Mouse (Mus musculus) right cerebral cortex, postnatal 14 days (tissue): ENCODE results near the gene Zscan2.

Experiments
- DNase-seq: peaks from one replicate; pipeline ENCODE4 v3.0.0; 2022

The Zscan2 gene

GRCm38 (mm10) chr7:80888595-80888994 lies 27.9 kb downstream of the Zscan2 start:
- DNase-seq, result no peak

DNA sequence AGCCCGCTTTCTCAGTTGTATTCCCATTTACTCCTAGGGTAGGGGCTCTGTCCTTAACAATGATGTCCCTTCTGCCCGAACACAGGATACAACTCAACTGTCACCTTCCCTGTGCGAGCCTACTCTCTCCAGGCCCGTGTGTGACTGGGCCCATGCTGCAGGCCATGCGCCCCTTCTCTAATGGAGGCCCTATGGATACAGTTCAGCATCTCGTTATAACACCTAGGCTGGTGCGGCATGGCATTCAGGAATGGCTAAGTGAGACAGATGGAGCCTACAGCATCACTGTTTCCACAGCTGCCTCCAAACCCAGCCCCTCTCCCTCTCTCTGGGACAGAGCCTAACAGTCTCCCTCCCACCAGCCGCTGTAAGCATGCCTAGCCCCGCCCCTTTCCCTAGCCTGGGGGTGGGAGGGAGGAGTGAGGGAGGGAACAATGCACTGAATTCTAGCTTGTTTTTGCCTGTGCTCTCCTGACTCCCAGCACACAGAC lies 28.3 kb downstream of the Zscan2 start:
- DNase-seq, result peak; percentile 53

- DNase-seq, result no peak
Measured at GRCm38 (mm10) chr7:80889841-80890241, 29.1 kb downstream of the Zscan2 start.

DNA sequence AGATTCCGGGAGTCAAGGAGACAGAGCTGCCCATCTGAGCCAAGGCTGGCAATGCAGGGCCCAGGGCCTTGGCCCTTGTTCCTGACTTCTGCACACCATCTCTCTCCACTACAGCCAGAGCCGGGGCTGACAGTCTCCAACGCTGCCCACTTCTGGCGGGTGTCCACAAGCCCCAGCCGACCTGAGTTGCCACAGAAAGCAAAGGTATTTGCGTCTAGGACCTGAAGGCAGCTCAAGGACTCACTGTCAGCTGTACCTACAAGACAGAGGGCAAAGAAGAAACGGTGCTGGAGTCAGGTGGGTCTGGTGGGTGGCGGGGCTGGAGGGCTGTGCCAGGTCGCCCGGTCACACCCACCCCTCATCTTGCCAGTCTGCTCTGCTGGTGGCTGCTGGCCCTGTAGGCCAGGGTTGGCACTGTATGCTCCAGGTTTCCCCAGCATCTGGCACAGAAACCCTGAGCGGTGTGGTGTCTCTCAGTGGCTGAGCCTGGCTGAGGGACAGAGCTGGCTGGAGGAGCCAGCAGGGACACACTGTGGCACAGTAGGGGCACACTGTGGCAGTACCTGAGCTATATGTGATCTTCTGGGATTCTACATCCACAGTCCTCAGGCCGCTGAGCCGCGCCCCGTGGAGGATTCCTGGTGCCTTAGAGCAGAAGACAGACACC lies 32.5 kb downstream of the Zscan2 start:
- DNase-seq, result no peak

- DNase-seq, result no peak
Measured at GRCm38 (mm10) chr7:80893753-80894129, 33.0 kb downstream of the Zscan2 start.

- DNase-seq, result no peak
Measured at GRCm38 (mm10) chr7:80894196-80894595, 33.5 kb downstream of the Zscan2 start.

- DNase-seq, result no peak
Measured at GRCm38 (mm10) chr7:80894815-80895519, 34.2 kb downstream of the Zscan2 start.

GRCm38 (mm10) chr7:80897134-80897533 lies 36.4 kb downstream of the Zscan2 start:
- no peak for DNase-seq

DNA sequence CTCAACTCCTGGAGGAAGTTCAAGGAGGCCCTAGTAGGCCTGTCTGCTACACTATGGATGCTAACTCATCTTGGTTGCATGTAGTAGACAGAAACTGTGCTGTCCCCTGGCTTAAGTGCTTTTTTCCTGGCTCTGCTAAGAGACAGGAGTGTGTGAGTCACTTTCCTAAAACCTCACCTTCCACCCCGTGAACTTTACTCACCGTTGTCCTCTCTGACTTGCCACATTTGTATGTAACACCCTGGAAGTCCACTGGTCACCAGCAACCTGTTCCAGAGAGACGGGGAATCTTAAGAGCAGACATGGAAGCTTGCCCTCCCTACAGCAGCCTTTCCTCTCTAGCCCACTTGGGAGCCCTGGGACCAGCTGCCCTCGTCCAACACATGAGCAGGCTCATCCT lies 37.0 kb downstream of the Zscan2 start:
- no peak for DNase-seq

- peak; percentile 87 for DNase-seq
Measured at GRCm38 (mm10) chr7:80900944-80901501, 40.3 kb downstream of the Zscan2 start, which contains the start of gene Wdr73. Wdr73 (minus strand) TSS chr7:80901269.

GRCm38 (mm10) chr7:80901541-80902274 lies 41.0 kb downstream of the Zscan2 start:
- no peak for DNase-seq

DNA sequence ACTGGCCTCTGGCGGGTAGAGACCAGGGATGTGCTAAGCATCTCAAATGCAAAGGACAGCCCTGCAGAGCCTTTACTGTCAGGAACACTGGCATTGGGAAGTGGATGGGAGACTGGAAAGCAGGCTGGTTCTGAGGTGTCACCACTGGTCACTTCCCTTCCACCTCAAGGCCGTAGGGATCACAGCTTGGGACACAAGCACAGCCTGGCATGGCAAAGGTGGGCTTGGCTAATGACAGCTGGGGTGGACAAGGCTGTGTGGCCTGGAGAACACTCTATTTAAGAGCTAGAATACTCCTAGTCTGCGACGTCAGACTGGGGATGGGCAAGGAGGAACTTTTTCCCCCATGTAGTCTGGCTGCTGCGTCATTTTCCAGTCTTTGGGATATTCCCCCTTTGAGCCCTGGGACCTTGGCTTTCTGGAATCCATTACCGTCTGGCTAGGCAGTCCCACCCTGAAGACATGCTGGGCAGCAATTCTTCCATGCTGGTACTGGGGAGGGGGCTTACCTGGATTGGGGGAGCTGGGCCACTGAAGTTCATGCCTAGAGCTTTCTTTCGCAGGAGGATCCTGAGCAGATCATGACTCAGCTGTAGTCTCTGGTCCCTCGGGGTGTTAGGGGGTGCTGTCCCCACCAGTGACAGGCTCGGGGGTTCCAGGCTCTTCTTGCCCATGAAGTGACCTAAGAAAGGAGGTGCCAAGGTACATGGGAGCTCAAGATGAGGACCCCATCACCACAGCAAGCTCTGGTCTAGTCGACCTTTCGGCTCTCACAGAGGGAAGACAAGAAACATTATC lies 43.1 kb downstream of the Zscan2 start:
- no peak for DNase-seq

GRCm38 (mm10) chr7:80904921-80905515 lies 44.3 kb downstream of the Zscan2 start, which contains the start of gene Nmb:
Nmb (minus strand) TSS chr7:80905076.
- DNase-seq, result peak; percentile 63

GRCm38 (mm10) chr7:80911053-80911452 lies 50.3 kb downstream of the Zscan2 start:
- DNase-seq, result no peak

DNA sequence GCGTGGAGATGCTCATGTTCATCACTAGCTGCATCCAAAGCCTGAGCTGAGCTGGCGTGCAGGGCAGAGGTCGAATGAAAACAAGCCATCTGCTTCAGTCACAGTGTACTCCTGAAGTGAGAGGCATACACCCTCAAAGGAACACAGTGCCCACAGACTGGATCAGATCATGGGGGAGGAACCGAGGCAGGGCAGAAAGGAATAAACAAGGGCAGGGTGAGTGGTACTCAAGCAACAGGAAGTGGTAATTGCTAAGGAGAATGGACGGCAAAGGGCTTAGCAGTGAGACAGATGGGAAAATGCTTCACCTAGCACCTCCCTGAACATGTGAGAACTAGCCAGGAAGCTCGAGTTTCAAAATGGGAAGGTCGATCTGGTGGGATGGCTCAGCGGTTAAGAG lies 51.8 kb downstream of the Zscan2 start:
- no peak for DNase-seq

DNA sequence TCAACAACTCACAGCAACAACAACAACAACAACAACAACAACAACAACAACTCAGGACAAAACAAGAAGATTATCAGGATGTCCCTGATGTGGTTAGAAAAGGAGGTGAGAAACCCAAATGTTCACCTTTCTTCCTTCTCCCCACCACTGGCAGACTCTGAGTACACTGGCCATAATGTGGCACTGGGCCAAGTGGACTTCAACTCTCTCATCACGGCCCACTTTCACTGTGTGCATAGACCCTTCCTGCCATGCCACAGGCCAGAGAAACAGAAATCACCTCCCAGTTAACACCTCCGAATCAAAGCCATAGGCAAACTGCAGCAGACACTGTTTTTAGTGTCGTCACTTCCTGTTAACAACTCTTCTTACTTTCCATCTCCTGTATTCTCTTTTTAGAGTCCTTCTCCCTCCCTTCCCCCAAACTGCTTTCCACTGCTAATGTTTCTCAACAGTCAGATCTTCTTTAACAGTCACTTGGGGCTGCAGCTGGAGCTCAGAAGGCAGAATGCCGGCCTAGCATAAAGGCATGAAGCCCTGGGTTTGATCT lies 57.3 kb downstream of the Zscan2 start:
- DNase-seq, result no peak

- DNase-seq, result no peak
Measured at GRCm38 (mm10) chr7:80918982-80919646, 58.4 kb downstream of the Zscan2 start.

- no peak for DNase-seq
Measured at GRCm38 (mm10) chr7:80919647-80920008, 58.9 kb downstream of the Zscan2 start.

DNA sequence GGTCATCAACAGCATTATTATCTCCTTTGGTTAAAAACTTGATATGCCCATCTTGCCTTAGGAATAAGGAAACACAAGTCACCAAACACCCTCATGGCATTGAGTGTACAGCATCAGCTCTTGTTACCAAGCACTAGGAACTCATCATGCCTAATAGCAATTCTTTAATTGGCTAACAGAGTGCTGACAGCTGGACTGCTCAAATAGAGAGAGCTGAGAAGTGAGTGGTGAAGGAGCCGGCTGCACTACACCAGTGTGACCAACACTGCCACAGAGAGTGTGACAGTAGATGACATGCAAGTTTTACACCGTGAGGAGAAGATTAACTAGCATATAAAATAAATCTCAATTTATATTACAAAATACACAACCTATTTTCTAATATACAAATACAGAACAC lies 62.4 kb downstream of the Zscan2 start:
- no peak for DNase-seq
